Mouse (Mus musculus) midbrain, embryonic 10.5 days (tissue): Measurements from ENCODE around the gene Nmrk2. TPM values are rescaled to one million over a fixed set of nuclear protein-coding genes. Genes with fewer than 3 reads are reported as not detected.
"Not testable (repeated sequence)": the region's sequence is repeated elsewhere in the genome, so short reads cannot be mapped to it uniquely, and the experiment has no call there.

Experiments used
- DNase-seq: peaks from one replicate; pipeline ENCODE4 v3.0.0-alpha.2; 2017; ENCODE audit warnings: low spot score
- H3K27ac ChIP-seq: fragments of 300-500 bp; sonication (generic); replicated peaks from 2 replicates; pipeline ENCODE4 v1.5.1; 2016; ENCODE audit warnings: mild to moderate bottlenecking
- H3K27me3 ChIP-seq: fragments of 300-500 bp; sonication (generic); 2 replicates; pipeline ENCODE4 v1.6.1; 2016; ENCODE audit warnings: low read depth, mild to moderate bottlenecking; ENCODE audit not compliant: poor library complexity, severe bottlenecking
- H3K36me3 ChIP-seq: fragments of 300-500 bp; sonication (generic); 2 replicates; pipeline ENCODE4 v1.6.1; 2016; ENCODE audit warnings: mild to moderate bottlenecking, moderate library complexity
- H3K4me1 ChIP-seq: fragments of 300-500 bp; sonication (generic); 2 replicates; pipeline ENCODE4 v1.6.1; 2016
- H3K4me3 ChIP-seq: fragments of 300-500 bp; sonication (generic); 2 replicates; pipeline ENCODE4 v1.5.1; 2016; ENCODE audit warnings: mild to moderate bottlenecking, moderate library complexity
- H3K9me3 ChIP-seq: fragments of 300-500 bp; sonication (generic); replicated peaks from 2 replicates; pipeline ENCODE4 v1.6.1; 2016; ENCODE audit warnings: mild to moderate bottlenecking
- WGBS: fragments of 180-500 bp; shearing (Covaris S2); methylation state at CpG from one replicate; pipeline ENCODE4 v1.1.7; 2016; 5-methylcytosine and 5-hydroxymethylcytosine counted together
- polyA plus RNA-seq: library from polyadenylated mRNA; unstranded; fragments of >200 nt; fragmentation: Nextera tagmentation; extraction: Ambion mirVana; gene quantifications from 2 replicates; pipeline ENCODE4 v1.2.1, GENCODE M21; 2016

Nmrk2 gene
- polyA plus RNA-seq, 1 experiment from 2014 or later = not detected

DNA sequence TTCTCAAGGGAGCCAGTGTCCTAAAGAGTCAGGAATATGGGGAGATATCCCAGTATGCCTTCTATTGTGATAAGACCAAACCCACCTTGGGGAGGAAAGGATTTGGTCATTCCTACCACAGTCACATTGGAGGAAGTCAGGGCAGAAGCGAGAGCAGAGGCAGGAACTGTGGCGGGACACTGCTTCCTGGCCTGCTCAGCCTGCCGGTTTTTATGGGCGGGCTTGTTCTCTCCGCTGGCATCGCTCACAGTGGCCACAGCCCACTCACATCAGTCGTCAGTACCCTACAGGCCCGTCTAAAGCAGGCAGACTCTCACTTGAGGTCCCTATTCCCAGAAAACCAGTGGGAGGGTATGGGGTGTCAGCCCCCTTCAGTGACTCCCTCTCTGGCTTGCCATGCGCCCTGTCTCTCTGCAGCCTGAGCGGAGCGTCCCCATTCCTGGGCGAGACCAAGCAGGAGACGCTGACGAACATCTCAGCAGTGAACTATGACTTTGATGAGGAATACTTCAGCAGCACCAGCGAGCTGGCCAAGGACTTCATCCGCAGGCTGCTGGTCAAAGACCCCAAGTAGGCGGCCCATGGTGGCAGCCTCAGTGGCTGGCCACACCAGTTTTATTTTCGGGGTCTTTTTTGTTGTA lies 10.4 kb downstream of the Nmrk2 start:
- DNase-seq = no peak
- WGBS = 93% methylated on average over 18 of the region's 18 CpGs
- peak overlapping the region; percentile 93; the same call in 1 of the 2 replicates for H3K27ac ChIP-seq

DNA sequence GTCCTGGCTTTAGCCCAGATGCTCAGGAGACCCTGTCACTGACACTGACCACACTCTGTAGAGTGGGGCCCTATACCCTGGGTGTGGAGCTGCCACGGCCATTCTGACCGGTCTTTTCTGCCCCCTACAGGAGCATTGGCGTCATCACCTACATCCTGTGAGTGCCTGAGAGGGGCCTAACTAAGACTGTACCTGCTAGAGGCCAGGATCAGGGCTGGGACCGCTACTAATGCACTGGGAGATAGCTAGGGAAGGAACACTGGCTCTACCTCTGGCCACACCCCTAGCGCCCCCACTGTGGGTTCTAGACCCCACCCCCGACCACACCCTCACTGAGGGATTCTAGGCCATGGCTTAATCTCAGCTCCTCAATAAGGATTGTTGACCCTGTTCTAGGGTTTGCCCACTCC lies 10.9 kb downstream of the Nmrk2 start:
- H3K36me3 ChIP-seq = peaks cover 45% of the 10 kb centered on the region
- no peaks in the 10 kb centered on the region for H3K9me3 ChIP-seq
- no peak overlapping the region for H3K27ac ChIP-seq
- H3K4me1 ChIP-seq = peaks cover 39% of the 10 kb centered on the region
- 78% methylated on average over 6 of the region's 6 CpGs for WGBS
- DNase-seq = no peak
- H3K4me3 ChIP-seq = no peak overlapping the region
- peaks cover 32% of the 10 kb centered on the region for H3K27me3 ChIP-seq

More for the DNA sequence above, 10.4 kb downstream of the Nmrk2 start:
- peaks cover 42% of the 10 kb centered on the region for H3K36me3 ChIP-seq
- peaks cover 39% of the 10 kb centered on the region for H3K4me1 ChIP-seq
- peak overlapping the region; percentile 77 for H3K4me3 ChIP-seq
- H3K9me3 ChIP-seq = no peaks in the 10 kb centered on the region
- H3K27me3 ChIP-seq = peaks cover 38% of the 10 kb centered on the region

DNA sequence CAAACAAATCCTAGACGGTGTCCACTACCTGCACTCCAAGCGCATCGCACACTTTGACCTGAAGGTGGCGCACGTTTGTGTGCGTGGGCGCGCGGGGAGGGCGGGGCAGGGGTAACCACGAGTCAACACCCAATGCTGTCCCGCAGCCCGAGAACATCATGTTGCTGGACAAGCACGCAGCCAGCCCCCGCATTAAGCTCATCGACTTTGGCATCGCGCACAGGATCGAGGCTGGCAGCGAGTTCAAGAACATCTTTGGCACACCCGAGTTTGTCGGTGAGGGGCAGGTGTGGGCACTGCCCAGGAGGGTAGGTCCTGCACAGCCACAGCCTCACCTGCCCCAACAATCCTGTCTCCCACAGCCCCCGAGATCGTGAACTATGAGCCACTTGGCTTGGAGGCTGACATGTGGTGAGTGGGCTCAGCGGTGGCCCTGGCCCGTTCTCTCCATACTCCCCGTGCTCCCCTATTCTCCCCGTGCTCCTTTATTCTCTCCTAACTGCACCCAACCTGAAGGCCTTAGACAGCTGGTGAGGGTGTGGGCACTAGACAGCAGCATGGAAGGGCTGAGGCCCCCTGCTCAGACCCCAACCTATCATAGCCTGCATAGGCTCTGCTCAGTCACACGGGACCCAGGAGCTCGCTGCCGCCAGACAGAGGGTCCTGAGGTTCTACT lies 11.5 kb downstream of the Nmrk2 start:
- Histone ChIP-seq H3K4me3 (no peak overlapping the region), H3K4me1 (peaks cover 39% of the 10 kb centered on the region), H3K27me3 (peaks cover 27% of the 10 kb centered on the region), H3K27ac (no peak overlapping the region), H3K9me3 (no peaks in the 10 kb centered on the region), H3K36me3 (peaks cover 50% of the 10 kb centered on the region)
- 70% methylated on average over 31 of the region's 31 CpGs for WGBS
- DNase-seq = peak; percentile 47

DNA sequence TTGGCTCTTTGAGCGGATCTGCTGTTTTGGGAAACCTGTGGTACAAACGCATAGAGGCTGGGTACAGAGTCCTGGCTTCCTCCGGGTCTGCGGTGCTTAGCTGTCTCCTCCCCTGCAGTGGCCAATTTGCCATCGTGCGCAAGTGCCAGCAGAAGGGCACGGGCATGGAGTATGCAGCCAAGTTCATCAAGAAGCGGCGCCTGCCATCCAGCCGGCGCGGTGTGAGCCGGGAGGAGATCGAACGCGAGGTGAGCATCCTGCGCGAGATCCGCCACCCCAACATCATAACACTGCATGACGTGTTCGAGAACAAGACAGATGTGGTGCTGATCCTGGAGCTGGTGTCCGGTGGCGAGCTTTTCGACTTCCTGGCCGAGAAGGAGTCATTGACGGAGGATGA lies 12.0 kb downstream of the Nmrk2 start:
- Histone ChIP-seq H3K4me3 (no peak overlapping the region), H3K27me3 (peaks cover 21% of the 10 kb centered on the region), H3K27ac (no peak overlapping the region), H3K9me3 (no peaks in the 10 kb centered on the region), H3K36me3 (peaks cover 55% of the 10 kb centered on the region), H3K4me1 (peaks cover 40% of the 10 kb centered on the region)
- 75% methylated on average over 26 of the region's 26 CpGs for WGBS
- DNase-seq = no peak

DNA sequence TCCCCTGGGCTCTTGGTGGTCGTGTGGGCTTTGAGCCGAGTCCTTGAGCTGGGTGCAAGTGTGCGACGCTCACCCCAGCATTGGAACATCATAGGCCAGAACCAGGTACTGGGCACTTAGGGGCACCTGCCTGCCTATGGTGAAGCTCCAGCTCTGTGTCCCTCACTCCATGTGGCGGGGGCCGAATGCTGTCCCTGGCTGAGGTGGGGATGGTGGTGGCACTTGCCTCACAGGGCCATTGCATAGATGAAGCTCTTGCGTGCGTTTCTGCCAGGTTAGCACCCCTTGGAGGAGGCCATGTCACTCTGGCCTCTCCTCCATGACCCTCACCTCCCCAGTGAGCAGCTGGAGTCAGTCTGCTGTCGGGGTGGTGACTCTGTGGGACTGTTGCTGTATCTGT lies 14.7 kb downstream of the Nmrk2 start:
- peaks cover 70% of the 10 kb centered on the region for H3K36me3 ChIP-seq
- no peak overlapping the region for H3K27ac ChIP-seq
- WGBS = 96% methylated on average over 9 of the region's 9 CpGs

DNA sequence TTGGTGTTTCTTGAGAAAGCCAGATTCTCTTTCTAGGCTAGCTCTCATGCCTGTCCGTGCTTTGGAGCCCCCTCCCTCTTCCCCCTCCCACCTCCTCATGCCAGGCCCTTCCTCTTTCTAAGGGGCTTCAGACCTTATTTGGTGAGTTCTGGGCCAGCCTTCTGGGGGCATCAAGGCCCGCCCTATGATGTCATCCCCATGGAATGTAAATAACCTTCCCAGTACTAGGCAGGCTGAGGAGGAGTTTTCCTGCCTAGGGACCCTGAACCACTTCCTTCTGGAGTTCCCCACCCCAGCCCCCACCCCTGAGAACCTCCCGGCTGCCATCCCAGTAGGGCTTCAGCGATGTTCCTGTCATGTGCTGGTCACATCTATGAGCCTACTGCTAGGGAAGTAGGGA lies 17.1 kb downstream of the Nmrk2 start:
- no peaks in the 10 kb centered on the region for H3K9me3 ChIP-seq
- peak overlapping the region; percentile 43; the same call in 1 of the 2 replicates for H3K27ac ChIP-seq
- peak; percentile 37 for DNase-seq
- 73% methylated on average over 4 of the region's 4 CpGs for WGBS
- H3K4me1 ChIP-seq = peaks cover 38% of the 10 kb centered on the region
- H3K4me3 ChIP-seq = 0 out of 2 replicates have a peak overlapping the region, but pooled peaks have one; percentile 73
- peaks cover 75% of the 10 kb centered on the region for H3K36me3 ChIP-seq
- no peaks in the 10 kb centered on the region for H3K27me3 ChIP-seq

More for the DNA sequence above, 14.7 kb downstream of the Nmrk2 start:
- H3K27me3 ChIP-seq = no peaks in the 10 kb centered on the region
- H3K4me1 ChIP-seq = peaks cover 34% of the 10 kb centered on the region
- H3K4me3 ChIP-seq = peak overlapping the region; percentile 9; the same call in 1 of the 2 replicates
- no peaks in the 10 kb centered on the region for H3K9me3 ChIP-seq
- DNase-seq = no peak

DNA sequence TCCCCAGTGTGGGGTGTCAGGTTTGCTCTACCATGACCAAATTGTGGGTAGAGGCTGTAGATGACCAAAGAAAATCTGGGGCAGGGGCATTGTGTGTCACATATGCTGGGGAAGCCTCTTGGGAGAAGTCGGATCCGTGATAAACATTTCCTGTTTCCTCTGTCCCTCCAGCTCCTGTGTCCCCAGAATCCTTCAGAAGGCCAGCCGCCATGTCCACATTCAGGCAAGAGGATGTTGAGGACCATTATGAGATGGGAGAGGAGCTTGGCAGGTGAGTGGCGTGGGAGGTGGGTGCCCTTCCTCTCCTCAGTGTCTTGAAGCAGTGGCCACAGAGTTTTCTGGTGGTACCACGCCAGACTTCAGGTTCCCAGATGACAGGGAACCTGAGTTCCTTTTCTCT lies 18.0 kb downstream of the Nmrk2 start, which contains the start of gene 4930442H23Rik:
4930442H23Rik (minus strand) TSS at position 45 of the 400 bp plus-strand sequence.
- Histone ChIP-seq H3K4me1 (peaks cover 46% of the 10 kb centered on the region), H3K27ac (peak within 1 kb of the TSS; percentile 88), H3K9me3 (no peaks in the 10 kb centered on the region), H3K4me3 (peak within 1 kb of the TSS; percentile 73), H3K36me3 (peaks cover 80% of the 10 kb centered on the region), H3K27me3 (no peaks in the 10 kb centered on the region)
- no peak for DNase-seq
- WGBS = 87% methylated on average over 5 of the region's 5 CpGs

DNA sequence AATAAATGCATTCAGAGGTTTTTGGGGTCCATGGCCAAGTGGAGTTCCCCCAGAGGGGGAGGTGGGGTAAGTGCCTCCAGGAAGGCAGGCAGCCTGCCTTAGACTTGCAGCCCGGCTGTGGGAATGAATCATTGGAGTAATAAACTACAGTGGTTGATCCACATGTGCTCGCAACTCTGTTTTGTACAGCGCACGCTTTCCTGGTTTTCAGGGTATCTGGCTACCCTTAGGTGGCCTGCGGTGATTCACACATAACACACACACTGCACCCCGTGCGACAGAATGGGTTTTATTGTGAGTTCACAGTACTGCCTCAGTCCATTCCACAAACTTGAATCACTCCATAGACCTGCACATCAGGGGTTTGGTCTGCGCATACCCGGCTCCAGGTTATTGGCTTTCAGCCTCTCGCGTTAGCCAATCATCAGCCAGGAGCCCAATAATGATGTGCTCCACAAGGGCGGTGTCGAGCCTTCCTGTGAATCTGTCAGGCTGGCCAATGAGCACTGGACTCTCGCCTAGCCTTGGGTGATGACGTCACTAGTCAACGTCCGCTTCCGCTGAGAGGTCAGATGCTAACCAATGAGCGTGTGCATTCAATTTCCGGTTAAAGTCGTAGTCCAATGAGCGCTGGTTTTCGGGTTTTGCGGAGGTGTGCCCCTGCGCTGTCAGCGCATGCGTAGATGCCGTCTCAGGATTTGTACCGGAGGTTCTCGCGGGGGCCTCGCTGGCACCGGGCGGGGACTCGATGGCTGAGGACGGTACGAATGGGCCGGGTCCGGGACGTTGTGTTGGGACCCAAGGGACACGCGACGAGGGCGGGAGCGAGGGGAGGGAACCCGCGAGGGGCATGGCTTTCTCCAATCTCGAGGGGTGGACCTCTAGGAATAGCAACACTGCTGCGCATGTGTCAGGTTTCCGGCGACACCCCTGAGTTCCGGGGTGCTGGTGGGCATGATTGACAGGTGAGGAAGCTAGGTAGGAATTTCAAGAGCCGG lies 19.2 kb downstream of the Nmrk2 start, which contains the start of gene Dapk3:
Dapk3 (plus strand) TSS at position 670 of the 998 bp plus-strand sequence.
- H3K4me3 ChIP-seq = peak within 1 kb of the TSS; percentile 73
- peak within 1 kb of the TSS; percentile 88 for H3K27ac ChIP-seq
- H3K9me3 ChIP-seq = no peaks in the 10 kb centered on the region
- H3K27me3 ChIP-seq = no peaks in the 10 kb centered on the region
- H3K36me3 ChIP-seq = peaks cover 84% of the 10 kb centered on the region
- H3K4me1 ChIP-seq = peaks cover 58% of the 10 kb centered on the region
- DNase-seq = peak; percentile 99
- WGBS = 4% methylated on average over 53 of the region's 53 CpGs

DNA sequence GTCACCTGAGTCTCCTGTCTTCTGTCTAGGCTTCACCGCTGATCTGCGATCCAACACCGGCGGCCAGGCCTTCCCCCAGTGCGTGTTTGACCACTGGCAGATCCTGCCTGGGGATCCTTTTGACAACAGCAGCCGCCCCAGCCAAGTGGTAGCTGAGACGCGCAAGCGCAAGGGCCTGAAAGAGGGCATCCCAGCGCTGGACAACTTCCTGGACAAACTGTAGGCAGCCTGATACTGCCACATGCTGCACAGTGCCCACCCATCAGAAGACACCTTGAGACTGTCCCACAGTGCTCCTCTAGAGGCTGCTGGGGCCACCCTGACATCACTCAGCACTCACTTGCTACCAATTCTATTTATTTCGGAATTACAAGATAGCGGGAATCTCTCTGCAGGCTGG lies 20.0 kb downstream of the Nmrk2 start:
- Histone ChIP-seq H3K36me3 (peaks cover 84% of the 10 kb centered on the region), H3K4me3 (peak overlapping the region; percentile 73; the same call in 1 of the 2 replicates), H3K4me1 (peaks cover 62% of the 10 kb centered on the region)
- not testable (repeated sequence) for H3K9me3 ChIP-seq, H3K27ac ChIP-seq, DNase-seq, H3K27me3 ChIP-seq
- 78% methylated on average over 12 of the region's 12 CpGs for WGBS

DNA sequence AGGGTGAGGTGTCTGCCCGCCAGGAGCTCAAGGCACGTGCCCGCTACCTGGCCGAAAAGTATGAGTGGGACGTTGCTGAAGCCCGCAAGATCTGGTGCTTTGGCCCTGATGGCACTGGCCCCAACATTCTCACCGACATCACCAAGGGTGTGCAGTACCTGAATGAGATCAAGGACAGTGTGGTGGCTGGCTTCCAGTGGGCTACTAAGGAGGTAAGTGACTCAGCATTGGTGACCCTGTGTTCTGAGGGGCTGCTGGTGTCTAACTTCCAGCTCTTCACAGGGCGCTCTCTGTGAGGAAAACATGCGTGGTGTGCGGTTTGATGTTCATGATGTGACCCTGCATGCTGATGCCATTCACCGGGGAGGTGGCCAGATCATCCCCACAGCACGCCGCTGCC lies 20.9 kb downstream of the Nmrk2 start:
- Histone ChIP-seq H3K9me3 (no peaks in the 10 kb centered on the region), H3K27ac (no peak overlapping the region), H3K4me3 (peak overlapping the region; percentile 23; the same call in 1 of the 2 replicates), H3K4me1 (peaks cover 64% of the 10 kb centered on the region), H3K27me3 (no peaks in the 10 kb centered on the region), H3K36me3 (peaks cover 77% of the 10 kb centered on the region)
- no peak for DNase-seq
- 93% methylated on average over 13 of the region's 13 CpGs for WGBS

DNA sequence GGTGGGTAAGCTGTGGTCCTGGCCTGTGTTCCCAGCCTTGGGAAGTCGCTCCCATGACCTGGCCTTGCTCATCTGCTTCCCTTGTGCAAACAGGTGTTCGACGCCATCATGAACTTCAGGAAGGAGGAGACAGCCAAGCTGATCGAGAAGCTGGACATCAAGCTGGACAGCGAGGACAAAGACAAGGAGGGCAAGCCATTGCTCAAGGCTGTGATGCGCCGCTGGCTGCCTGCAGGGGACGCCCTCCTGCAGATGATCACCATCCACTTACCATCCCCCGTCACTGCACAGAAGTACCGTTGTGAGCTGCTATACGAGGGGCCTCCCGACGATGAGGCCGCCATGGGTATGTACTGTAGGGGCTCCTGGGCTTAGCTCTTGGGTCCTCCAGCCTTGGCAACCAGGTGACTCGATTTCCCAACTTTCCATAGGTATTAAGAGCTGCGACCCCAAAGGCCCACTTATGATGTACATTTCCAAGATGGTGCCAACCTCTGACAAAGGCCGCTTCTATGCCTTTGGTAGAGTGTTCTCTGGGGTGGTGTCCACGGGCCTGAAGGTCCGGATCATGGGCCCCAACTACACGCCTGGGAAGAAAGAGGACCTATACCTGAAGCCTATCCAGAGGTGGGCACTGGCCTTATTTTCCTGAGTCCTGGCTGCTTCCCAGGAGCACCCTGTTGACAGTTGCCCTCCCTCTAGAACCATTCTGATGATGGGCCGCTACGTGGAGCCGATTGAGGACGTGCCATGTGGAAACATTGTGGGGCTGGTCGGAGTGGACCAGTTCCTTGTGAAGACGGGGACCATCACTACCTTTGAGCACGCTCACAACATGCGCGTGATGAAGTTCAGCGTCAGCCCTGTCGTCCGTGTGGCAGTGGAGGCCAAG lies 22.2 kb downstream of the Nmrk2 start:
- DNase-seq = no peak
- peaks cover 66% of the 10 kb centered on the region for H3K36me3 ChIP-seq
- H3K27me3 ChIP-seq = no peaks in the 10 kb centered on the region
- peak overlapping the region; percentile 100; the same call in 1 of the 2 replicates for H3K4me3 ChIP-seq
- no peak overlapping the region for H3K27ac ChIP-seq
- 92% methylated on average over 32 of the region's 32 CpGs for WGBS
- H3K4me1 ChIP-seq = peaks cover 73% of the 10 kb centered on the region
- no peaks in the 10 kb centered on the region for H3K9me3 ChIP-seq
